Mouse (Mus musculus): ENCODE results near the gene Tceanc2.

The Tceanc2 gene

DNA sequence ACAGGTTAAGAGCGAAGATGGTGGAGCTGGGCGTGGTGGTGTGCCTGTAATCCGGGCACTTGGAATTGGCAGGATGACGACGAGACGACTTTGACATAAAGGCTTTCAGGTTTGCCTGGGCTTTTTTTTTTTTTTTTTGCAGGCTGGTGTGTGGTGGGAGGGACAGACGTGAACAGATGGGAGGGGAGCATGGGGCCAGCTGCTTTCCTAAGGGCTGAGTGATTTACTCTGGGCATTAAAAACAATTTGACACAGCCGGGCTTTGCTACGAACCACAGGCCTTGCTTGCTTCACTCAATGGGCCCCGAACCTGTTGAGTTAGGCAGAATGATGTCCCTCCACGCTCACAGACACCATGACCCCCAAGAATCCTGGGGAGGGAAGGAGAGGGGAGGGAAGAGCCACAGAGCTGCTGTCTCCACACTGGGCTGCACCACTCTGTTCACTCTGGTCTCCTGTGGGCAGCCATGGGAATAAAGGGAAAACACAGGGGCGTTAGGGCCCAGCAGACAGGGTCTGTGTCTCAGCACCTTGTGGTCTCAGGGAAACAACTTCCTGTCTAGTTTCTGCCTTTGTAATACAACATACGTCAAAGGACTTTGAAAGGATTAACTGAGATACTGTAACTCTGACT lies 51.9 kb downstream of the Tceanc2 start:
- DNase-seq, result no peak

DNA sequence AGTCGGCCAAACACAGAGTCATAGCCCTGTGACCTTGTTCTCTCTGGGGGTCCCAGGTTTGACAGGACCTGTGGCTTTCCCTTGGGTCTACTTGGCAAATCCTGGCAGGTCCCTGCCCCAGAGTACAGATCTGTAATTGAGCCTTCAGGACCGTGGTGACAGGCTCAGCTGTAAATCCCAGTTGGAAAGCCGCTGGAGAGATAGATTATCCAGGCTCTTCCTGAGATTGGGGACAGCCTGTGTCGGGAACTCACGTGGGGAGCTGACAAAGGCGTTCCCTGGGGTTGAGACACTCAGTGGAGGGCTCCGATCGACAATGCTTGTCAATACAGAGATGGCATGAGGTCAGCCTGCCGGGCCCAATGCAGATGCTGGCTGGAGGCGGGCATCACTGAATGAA lies 52.5 kb downstream of the Tceanc2 start:
- no peak for DNase-seq

DNA sequence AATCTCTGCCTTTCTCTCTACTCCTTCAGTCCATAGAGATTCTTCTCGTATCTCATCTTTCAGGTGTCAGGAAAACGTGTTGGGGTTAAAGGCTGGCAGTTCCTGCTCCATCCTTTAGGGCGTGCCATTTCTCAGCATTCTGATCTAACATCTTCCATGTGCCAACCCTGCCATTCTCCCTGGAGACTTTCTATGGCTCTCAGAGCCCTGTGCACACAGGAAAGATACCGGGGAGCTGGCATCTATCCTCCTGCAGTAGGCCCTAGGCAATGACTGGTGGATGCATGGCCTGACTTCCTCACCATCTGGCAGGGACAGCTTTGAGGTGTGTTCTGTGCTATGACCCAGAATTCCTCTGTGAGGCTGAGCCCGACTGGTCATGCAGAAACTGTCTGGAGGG lies 53.8 kb downstream of the Tceanc2 start:
- no peak for DNase-seq

DNA sequence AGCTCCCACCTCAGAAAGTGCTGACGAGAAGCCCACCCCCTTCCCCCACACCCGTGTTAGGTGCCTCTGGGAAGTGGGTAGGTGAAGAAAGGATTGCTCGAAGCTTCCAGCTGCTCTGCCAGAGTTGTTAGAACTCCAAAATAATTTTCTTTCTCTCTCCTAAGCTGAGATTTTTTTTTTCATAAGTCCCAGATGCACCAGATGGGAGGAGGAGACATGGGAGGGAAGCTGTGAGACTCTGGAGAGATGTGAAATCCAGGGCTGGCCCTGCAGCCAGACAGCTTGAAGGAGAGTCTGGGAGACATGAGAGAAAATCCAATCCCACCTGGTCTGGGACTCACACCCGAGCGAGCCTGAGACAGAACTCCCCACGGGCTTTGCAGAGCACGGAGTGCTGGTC lies 54.5 kb downstream of the Tceanc2 start:
- DNase-seq, result no peak

DNA sequence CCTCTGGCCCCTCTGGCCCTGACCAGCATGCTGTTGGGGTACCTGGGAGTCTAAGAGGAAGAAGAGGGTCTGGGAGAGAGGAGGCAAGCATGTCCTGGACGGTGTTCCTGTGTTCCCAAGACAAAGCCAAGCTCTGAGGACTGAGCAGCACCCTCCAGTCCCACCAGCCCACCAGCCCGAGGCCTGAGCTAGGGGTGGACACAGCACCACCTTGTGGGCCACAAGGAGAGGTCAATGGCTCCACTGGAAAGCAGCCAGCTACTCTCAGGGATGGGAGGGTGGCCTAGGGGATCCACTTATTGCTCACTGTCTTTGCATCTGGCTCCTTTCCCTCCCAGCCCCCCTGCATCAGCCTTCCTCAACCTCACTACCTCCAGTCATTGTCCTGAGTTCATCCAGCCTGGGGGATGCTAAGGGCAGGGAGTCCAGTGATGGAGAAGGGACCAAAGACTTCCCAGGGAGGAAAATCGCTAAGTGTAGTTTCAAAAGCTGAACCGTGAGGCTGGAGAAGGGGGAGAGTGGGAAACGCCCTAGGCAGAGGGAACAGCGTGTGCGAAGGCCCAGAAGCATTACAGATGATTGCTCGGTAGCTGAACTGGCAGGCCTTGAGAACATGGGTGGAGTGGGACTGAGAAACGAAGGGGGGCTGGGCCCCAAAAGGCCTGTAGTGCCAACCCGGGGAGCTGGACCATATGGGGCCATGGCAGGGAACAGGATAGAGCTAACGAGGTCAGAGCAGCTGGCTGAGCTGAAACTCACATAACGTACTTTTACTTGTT lies 57.6 kb downstream of the Tceanc2 start:
- peak; percentile 28 for DNase-seq

DNA sequence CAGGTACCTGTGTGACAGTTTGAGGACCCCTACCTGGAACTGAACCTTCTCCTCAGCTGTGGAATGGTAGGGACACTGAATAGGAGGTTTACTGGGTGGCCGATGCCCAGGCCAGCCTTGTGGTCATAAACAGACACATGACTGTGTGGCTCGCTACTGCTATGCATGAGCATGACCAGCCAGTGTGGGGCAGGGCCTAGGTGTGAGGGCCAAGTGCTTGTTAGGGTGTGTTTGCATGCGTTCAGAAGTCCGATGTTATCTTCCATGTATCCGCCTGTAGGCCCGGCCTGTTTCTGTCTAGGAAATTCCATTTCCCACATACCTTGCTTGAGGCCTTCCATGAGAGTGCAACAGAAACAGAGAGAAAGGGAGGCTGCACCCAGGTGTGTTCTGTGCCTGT lies 58.2 kb downstream of the Tceanc2 start:
- DNase-seq, result no peak

DNA sequence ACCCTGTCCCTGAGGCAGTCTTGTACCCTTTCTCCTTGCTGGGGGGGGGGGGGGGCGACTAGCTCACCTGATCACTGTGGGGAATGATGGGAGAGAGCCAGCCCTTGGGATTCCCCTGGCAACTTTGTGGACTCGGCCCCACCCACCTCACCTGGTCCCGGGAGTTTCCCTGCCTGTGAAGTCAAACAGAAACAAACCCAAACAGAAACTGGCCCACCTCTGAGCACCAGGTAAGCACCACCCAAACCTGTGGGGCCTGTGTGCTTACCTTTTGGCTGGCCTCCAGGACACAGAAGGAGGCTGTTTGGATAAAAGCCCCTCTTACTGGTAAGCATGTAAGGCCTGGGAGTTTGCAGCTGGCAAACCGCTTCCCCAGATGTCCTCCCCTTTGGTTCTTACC lies 59.9 kb downstream of the Tceanc2 start:
- DNase-seq, result no peak

DNA sequence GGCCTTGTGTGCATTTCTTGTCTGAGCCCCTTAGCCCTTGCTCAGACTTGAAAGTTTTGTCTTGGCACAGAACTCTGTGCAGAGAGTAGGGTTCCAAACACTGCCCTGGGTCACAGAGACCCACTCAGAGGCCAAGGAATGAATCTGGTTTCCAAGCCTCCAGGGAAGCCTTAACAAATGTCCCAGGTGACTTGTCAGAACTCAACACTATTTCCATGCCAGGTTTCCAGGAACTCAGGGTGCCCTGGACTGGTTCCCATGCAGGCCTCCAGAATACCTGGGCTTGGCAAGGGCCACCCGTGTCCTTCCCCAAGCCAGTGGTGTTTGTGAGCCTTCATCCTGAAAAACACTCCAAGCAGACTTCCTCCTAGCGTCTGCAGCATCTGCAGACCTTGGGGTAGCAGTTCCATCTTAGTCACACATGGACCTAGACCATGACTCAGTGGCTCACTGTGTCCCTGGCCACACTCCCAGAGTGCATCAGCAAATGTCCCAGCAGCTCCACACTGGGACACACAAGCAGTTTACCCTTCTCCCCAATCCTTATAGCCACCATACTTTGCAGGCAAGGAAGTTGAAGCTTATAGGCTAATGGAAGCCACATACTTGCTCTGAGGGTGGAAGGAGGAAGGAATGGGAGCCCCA lies 61.1 kb downstream of the Tceanc2 start:
- DNase-seq, result no peak

DNA sequence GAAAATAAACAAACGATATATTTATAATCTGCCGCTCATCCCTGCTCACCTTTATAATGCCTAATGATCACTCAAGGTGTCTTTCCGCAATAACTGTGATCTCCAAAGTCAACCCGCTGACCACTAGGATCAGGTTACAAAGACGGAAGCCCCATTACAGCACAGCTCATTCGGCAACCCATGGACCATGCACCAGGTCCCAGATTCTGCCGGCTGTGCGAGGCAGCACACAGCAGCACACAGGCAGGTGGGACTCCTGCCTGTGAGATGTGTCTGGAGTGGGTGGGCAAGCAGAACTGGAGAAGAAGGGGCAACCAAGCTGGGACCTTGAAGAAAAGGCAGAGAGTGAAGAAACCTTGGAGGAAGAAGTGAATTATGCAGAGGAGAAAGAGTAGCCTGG lies 64.6 kb downstream of the Tceanc2 start:
- no peak for DNase-seq

DNA sequence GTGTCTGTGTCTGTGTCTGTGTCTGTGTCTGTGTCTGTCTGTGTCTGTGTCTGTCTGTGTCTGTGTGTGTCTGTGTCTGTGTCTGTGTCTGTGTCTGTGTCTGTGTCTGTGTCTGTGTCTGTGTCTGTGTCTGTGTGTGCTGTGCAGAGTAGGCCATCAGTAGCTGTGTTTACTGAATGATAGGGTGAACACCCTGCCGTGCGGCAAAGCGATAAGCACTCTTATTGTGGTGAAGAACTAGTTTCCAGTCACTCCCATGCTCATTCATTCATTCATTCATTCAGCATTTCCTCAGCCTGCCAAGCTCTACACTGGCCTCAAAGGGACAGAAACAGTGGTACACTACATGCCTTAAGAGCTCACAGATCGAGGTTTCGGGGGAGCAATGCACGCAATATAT lies 69.7 kb downstream of the Tceanc2 start:
- peak; percentile 46 for DNase-seq

DNA sequence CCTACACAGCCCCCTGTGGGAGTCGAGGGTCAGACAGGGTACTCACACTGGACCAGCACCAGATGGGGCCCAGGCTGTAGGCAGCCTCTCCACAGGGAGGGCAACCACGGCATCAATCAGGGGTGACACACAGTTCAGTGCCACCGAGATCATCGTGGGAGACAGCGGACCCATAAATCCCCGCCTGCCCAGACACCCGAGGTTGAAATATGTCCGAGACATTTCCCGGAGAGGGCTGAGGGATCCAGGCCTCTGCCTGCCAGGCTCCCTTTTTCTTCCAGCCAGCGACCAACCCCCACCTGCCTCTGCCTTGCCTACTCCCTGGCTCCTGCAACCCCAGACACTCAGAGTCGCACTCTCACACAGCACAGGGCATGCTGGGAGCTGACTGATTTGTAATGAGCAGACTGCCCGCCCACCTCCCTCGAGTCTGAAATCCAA lies 70.6 kb downstream of the Tceanc2 start:
- DNase-seq, result peak; percentile 33

DNA sequence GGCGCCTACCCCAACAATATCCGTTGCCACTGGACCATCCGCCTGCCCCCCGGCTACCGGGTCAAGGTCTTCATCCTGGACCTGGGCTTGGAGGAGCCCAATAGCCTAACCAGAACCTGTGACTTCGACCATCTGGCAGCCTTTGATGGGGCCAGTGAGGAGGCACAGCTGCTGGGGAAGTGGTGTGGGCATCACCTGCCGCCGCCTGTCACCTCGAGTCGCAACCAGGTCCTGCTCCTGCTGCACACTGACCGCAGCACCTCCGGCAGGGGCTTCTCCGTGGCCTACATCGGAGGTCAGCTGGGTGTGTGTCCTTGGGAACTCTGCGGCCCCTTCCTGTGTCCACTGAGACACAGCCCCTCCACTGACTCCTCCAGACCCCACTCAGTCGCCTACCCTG lies 72.1 kb downstream of the Tceanc2 start:
- no peak for DNase-seq

DNA sequence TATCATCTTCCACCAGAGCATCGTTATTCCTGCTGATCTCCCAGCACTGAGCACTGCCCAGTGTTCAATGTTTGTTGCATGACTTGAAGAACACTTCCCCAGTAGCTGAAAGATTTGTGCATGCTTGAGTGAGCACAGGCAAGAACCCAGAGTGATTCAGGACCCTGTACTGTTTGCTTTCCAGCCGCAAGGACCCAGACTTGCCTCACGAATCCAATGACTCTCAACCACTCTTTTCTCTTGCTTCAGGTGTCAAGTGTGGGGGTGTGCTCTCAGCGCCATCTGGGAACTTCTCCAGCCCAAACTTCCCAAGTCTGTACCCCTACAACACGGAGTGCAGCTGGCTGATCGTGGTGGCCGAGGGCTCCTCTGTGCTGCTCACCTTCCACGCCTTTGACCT lies 76.7 kb downstream of the Tceanc2 start:
- DNase-seq, result no peak

DNA sequence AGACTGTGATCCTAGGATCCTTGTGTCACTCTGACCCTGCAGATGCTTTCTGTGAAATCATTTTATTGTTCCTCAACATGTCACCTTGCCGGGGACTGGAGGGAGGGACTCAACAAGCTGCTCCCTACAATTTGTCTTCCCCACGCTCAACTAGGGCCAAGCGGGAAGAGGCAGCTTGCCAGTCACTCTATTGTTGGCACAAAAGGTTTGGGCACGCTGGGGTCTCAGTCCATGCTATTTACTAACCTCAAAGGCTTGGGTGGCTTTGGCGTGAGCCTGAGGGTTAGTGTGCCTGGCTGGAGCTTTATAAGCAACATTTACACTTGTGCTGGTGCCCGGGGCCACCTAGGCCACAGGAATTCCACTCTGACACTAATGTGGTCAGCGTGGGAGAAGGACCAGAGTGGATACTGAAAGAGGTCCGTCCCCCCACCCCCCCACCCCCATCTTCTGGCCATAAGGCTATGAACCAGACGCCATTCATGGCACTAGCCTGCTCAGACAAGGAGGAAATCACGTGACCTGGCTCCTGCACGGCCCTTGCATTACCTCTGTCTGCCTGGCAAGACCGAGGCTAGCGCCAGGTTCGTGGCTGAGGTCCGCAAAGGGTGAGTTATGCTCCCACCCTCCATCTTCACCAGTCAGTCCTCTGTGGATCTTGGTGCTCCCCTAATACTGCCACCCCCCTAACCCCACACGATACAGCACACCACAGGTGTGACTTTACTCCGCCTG lies 80.0 kb downstream of the Tceanc2 start:
- DNase-seq, result no peak

DNA sequence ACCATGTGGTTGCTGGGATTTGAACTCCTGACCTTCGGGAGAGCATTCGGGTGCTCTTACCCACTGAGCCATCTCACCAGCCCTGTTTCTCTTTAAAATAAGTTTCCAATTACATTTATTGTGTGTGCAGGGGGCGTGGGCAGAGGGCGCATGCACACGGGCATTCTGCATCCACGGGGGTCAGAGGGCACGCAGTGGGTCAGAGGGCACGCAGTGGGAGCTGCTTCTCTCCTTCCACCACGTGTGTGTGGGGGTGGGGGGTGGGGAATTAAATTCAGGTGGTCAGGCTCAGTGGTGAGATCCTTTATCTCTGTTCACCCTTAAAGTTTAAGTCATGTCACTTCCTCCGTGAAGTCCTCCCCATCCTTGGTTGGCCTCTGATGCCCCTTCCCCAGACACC lies 80.5 kb downstream of the Tceanc2 start:
- DNase-seq, result no peak

DNA sequence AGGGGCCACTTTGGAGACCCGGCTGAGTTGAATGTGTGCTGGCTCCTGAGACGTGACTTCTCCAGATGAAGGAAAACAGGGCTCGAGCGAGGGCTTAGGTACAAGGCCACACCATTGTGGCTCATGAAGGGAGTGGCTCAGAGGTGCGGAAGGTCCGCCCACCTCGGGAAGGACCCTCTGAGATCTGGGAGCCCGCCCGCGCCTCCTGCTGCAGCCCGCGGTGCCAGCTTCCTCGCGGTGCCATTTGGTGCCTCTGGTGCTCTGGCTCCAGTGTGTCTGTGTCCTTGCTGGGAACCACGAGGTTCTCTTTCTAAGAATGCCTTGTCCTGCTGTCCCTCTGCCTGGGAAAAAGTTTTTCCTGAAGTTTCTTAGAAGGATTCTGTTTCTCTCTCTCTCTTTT lies 81.0 kb downstream of the Tceanc2 start:
- DNase-seq, result no peak

DNA sequence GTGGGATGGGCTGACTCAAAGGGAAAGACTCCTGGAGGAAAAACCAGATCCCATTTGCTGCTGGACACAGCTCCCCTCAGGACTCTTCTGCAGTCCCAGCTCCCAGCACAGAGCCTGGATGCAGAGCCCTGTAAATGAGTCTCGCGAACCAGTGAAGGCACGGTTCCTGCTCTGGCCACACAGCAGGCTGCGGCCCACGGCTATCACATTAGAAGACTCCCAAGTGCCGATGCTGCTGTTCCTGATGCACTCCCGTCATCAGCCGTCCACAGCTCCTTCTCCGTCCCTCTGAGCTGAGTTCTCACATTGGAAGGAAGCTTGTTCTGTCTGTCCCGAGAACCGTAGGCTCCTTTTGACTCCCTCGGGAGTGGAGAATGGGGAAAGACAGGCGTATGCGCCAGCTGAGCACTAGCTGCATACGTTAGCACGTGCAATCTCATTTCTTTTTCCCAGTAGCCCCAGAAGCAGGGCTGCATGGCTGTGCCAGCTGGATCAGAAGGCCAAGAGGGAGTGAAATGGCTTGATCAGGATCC lies 82.0 kb downstream of the Tceanc2 start, which contains the start of gene Cdcp2:
Cdcp2 (plus strand) TSS at position 51 of the 533 bp plus-strand sequence.
- no peak for DNase-seq

DNA sequence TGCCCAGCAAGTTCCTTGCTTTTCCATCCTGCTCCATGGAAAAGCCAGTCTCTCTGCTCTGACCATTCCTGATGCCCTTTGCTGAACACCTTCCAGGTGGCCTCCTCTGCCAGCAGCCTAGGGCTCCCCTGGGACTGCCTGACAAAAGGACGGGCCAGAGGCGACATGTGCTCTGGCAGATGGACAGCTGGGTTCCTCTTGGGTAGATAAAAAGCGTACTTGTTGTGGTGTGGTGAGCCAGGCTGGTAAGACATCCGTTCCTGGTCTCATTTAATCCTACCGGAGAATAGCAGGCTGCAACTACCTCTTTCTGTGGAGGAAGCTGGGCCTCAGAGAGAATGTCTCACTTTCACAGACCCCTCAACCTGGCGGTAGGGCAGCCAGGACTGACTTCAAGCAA lies 82.9 kb downstream of the Tceanc2 start:
- DNase-seq, result no peak

DNA sequence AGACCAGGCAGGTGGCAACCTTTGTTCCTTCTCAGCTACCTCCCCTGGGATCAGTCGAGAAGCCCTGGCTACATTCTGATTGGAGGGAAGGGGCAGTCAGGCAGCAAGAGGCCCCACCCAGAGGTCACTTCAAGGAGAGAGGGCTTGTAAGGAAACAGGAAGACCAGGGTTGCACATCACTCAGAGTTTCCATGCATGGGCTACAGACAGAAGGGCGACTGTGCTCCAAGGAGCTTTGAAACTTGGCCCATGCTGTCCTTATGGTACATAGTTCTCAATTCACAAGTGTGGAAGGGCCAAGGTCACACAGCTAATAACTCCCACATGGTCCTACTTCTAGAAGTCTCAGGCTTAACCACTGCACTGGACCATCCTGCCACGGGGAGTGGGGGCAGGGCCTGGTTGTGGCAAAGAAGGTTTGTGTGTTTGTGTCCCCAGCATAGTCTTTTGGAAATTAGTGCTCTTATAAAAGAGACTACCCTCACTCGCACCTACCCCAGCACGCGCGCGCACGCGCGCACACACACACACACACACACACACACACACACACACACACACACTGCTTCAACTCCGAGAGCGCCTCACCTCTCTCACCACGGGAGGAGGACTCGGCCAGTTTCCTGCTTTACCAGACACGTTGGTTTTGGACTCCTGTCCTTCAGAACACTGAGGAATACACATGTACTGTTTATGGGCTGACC lies 84.3 kb downstream of the Tceanc2 start:
- no peak for DNase-seq

DNA sequence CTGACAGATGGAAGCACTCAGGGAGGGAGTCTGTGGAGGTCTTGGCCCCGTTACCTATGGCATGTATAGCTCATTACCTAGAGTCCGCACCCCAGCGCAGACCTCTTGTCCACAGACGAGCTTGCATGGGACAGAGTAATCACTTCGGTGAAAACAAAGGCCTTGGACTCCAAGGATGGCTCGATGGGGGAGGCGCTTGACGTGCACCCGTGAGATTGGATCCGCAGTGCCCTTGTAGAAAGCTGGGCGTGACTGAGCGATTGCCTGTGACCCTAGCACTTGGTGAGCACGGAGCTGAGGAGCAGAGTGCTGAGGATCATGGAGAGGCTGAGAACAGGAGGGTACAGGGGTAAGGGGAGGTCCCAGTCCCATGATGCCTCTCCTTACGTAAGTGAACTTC lies 87.2 kb downstream of the Tceanc2 start:
- no peak for DNase-seq

DNA sequence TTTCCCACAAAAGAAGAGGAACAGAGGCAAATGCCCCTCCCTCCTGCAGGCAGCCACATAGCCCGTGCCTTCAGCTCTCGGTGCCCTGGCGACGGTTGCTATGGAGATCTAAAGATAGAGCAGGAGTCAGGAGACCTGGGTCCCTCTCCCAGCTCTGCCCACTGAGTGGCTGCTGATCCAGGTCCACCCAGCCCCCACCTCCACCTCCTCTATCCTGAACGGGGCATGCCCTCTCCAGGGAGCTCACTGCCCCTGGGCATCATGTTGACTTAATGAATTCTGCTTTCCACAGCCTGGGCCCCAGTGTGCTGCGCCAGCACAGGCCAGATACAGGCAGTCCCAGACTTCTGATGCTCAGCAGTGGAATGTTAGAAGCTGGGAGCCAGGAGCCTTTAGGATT lies 94.1 kb downstream of the Tceanc2 start:
- no peak for DNase-seq

DNA sequence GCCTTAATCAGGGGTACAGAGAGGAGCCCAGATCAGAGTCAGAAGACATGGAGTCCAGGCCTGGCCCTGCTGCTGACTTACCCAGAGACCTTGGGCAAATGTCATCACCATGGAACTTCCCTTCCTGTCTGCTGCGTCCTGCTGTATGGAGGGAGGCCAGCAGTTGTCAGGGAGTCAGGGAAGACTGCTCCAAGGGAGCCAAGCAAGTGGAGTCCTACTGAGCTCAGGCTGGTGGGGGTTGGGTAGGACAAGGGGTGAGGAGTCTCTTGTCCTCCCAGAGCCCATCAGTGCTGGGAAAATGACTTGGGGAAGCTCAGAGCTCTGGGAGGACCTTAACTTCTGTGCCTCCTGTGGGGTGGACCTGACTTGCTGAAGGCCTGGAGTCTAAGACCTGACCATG lies 94.6 kb downstream of the Tceanc2 start:
- DNase-seq, result no peak

Measured in liver (tissue).